Mouse (Mus musculus) stomach, embryonic 16.5 days (tissue): ENCODE data around the gene Zfyve28. TPM values are rescaled to one million over a fixed set of nuclear protein-coding genes. Genes with fewer than 3 reads are reported as not detected.

ENCODE experiments used
- ATAC-seq: fragments of 200-750 bp; cut with Nextera tagmentation; 2 replicates; pipeline ENCODE4 v1.8.0; 2017; ENCODE audit warnings: moderate number of reproducible peaks, moderate TSS enrichment; ENCODE audit not compliant: insufficient read depth, low FRiP score
- H3K27ac ChIP-seq: fragments of 300-500 bp; sonication (generic); 2 replicates; pipeline ENCODE4 v1.5.1; 2014; ENCODE audit warnings: low read length
- H3K27me3 ChIP-seq: fragments of 300-500 bp; sonication (generic); 2 replicates; pipeline ENCODE4 v1.6.1; 2014; ENCODE audit warnings: low read length, control low read depth, mixed read lengths; ENCODE audit not compliant: control insufficient read depth, insufficient read depth
- H3K36me3 ChIP-seq: fragments of 300-500 bp; sonication (generic); 2 replicates; pipeline ENCODE4 v1.6.1; 2014; ENCODE audit warnings: low read length; ENCODE audit not compliant: control insufficient read depth, insufficient read depth
- H3K4me1 ChIP-seq: fragments of 300-500 bp; sonication (generic); 2 replicates; pipeline ENCODE4 v1.6.1; 2014; ENCODE audit warnings: low read length, control low read depth, mixed read lengths; ENCODE audit not compliant: control insufficient read depth, insufficient read depth
- H3K4me2 ChIP-seq: fragments of 300-500 bp; sonication (generic); 2 replicates; pipeline ENCODE4 v1.6.1; 2014; ENCODE audit warnings: low read depth, low read length, mixed read lengths
- H3K4me3 ChIP-seq: fragments of 300-500 bp; sonication (generic); replicated peaks from 2 replicates; pipeline ENCODE4 v1.5.1; 2014; ENCODE audit warnings: mild to moderate bottlenecking, low read length
- H3K9ac ChIP-seq: fragments of 300-500 bp; sonication (generic); 2 replicates; pipeline ENCODE4 v1.6.1; 2014; ENCODE audit warnings: low read length
- H3K9me3 ChIP-seq: fragments of 300-500 bp; sonication (generic); replicated peaks from 2 replicates; pipeline ENCODE4 v1.6.1; 2016; ENCODE audit warnings: low read length, control low read depth; ENCODE audit not compliant: control insufficient read depth
- WGBS: fragments of 180-500 bp; shearing (Covaris S2); extraction: QIAGEN DNeasy Blood & Tissue Kit; methylation state at CpG from one replicate; pipeline ENCODE4 v1.1.7; 2014; 5-methylcytosine and 5-hydroxymethylcytosine counted together
- polyA plus RNA-seq: library from polyadenylated mRNA; unstranded; fragments of >200 nt; fragmentation: Nextera tagmentation; extraction: Ambion mirVana; gene quantifications from 2 replicates; pipeline ENCODE4 v1.2.1, GENCODE M21; 2015

The Zfyve28 gene
- polyA plus RNA-seq, 1 experiment from 2014 or later, result 0.63 TPM

DNA sequence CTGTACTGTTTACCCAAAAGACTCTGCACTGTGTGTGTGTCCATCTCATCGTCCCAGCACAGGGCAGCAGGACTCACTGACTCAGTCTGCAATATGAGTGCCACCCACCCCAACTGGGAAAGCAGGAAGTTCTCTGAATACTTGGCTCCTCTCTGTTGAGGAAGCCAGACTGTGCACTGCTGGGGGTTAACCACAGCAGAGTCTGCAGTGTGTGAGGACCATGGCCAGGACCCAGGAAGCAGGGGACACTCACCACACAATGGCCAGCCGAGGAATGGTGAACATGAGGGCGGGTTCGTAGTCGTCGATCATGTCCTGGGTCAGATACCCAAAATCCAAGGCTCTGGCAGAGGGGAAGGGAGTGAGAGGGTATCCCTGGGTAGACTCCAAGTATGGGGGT is 56.3 kb downstream of the Zfyve28 start:
- Histone ChIP-seq H3K4me3 (no peak overlapping the region), H3K4me2 (no peak overlapping the region), H3K9me3 (no peaks in the 10 kb centered on the region), H3K27me3 (no peaks in the 10 kb centered on the region), H3K27ac (no peak overlapping the region), H3K9ac (no peak overlapping the region), H3K36me3 (no peaks in the 10 kb centered on the region), H3K4me1 (no peaks in the 10 kb centered on the region)
- no peak for ATAC-seq
- WGBS, result 74% methylated on average over 6 of the region's 6 CpGs

DNA sequence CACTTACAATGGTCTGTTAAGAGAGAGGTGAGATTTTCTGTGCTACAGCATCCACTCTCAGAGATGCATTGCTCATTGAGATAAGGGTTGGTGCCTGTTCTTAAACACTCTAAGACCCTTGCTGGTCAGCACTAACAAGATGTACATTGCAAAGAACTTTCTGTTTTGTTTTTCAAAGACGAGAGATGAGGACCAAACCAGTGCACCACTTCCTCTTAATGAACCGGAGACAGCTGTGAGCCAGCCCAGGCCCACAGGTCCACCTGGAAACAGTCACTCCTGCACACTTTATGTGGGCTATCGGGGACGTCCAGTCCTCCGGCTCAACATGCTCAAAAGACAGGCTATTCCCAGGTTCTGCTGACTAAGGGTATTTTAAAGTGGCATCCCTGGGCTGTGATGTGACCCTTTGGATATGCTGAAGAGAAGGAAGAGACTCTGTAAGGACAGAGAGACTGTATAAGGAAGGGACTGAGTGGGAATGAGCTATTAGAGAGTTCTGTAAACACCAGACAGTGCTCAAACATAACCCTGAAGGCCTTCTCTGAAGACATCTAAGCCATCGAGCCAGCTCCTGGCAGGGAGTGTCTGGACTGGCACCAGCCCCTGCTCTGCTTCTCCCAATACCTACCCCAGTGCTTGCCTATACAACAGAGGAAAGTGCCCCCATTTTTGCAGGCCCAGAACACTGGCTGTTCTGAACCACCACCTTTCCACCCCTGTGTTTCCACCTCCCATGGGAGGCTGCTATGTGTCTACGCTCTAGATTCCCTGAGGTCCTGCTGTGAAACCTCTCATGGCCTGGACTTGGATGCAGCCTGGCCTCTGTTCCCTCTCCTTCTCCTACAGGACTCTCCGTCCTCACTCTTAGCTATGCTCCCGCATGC is 57.4 kb downstream of the Zfyve28 start:
- H3K36me3 ChIP-seq, result no peaks in the 10 kb centered on the region
- H3K9me3 ChIP-seq, result no peaks in the 10 kb centered on the region
- H3K9ac ChIP-seq, result no peak overlapping the region
- ATAC-seq, result no peak
- no peak overlapping the region for H3K27ac ChIP-seq
- WGBS, result 65% methylated on average over 9 of the region's 9 CpGs
- no peaks in the 10 kb centered on the region for H3K4me1 ChIP-seq
- no peak overlapping the region for H3K4me3 ChIP-seq
- H3K4me2 ChIP-seq, result no peak overlapping the region
- no peaks in the 10 kb centered on the region for H3K27me3 ChIP-seq

DNA sequence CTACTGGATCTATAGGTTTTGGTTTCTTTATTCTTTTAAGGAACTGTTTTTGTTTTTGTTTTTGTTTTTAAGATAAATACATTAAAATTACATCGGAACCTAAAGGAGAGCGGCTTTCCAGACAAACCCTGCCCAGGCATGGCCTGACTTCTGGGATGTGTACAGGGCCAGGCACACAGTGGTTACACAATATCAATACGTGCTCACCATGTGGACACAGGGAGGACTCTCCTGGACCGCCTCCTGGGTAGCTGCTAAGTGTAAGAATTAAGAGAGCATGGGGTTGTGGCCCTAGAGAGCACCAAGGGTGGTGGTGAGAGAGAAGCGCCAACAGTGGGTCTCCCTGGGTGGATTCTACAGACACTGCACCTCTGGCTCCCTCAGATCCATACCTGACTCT is 58.7 kb downstream of the Zfyve28 start:
- Histone ChIP-seq H3K4me2 (no peak overlapping the region), H3K27ac (no peak overlapping the region), H3K4me1 (no peaks in the 10 kb centered on the region), H3K4me3 (no peak overlapping the region), H3K9ac (no peak overlapping the region), H3K36me3 (no peaks in the 10 kb centered on the region), H3K9me3 (no peaks in the 10 kb centered on the region), H3K27me3 (no peaks in the 10 kb centered on the region)
- ATAC-seq, result no peak
- 87% methylated on average over 5 of the region's 5 CpGs for WGBS

DNA sequence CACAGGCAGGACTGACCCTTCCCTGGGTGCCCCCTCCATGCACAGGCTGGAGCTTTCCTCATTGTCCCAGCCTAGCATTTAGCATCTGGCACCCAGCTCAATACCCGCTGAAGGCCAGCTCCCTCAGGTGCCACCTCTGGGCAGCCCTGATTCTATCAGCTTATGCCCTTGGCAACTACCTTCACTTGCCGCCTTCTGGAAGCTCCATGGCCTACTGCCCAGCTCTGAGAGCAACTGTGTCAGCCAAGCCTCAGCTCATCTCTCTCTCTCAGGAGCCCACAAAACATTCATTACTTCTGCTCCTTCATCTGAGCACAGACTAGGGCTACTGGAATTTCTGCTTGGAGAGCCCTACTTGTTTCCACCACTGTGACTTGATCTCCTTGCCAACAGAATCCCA is 62.7 kb downstream of the Zfyve28 start:
- Histone ChIP-seq H3K4me3 (no peak overlapping the region), H3K4me2 (no peak overlapping the region), H3K27ac (no peak overlapping the region), H3K9me3 (no peaks in the 10 kb centered on the region), H3K27me3 (no peaks in the 10 kb centered on the region), H3K9ac (no peak overlapping the region), H3K36me3 (no peaks in the 10 kb centered on the region), H3K4me1 (no peaks in the 10 kb centered on the region)
- no peak for ATAC-seq
- 86% methylated on average over 2 of the region's 2 CpGs for WGBS

DNA sequence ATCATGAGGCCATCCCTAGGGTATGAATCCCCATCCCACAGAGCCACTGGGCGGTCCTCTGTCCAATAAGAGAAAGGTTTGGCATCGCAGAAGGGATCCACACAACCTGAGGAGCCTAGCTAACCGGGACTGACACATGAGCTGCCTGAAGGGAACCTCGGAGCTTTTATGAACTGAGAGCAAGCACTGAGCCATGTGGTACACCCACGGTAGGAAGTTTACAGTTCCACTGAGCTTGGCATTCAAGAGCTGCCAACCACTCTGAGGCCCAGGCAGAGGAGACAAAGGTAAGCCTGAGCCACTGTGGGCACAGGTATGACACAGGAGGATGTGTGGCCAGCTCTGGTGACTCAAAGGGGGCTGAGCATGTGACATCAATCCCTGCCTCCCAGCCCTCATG is 63.7 kb downstream of the Zfyve28 start:
- Histone ChIP-seq H3K36me3 (no peaks in the 10 kb centered on the region), H3K9me3 (no peaks in the 10 kb centered on the region), H3K9ac (no peak overlapping the region), H3K4me1 (no peaks in the 10 kb centered on the region), H3K4me3 (no peak overlapping the region), H3K27me3 (no peaks in the 10 kb centered on the region), H3K4me2 (no peak overlapping the region), H3K27ac (no peak overlapping the region)
- 77% methylated on average over 5 of the region's 5 CpGs for WGBS
- no peak for ATAC-seq

DNA sequence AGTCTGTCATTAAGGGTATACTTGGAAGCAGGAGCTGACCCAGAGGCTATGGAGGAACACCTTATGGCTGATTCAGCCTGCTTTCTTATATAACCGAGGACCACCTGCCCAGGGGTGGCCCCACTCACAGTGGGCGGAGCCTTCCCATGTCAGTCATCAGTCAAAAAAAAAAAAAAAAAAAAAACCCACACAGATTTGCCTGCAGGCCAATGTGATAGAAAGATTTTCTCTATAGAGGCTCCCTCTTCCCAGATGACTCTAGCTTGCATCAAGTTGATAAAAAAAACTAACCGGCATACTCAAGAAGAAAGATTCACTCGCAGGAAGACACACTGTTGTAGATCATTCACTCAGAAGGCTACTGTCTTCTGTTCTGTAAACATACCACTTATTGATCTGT is 68.2 kb downstream of the Zfyve28 start:
- no peak overlapping the region for H3K4me2 ChIP-seq
- H3K9me3 ChIP-seq, result no peaks in the 10 kb centered on the region
- WGBS, result 65% methylated on average over 4 of the region's 4 CpGs
- no peak overlapping the region for H3K4me3 ChIP-seq
- no peak overlapping the region for H3K9ac ChIP-seq
- H3K27ac ChIP-seq, result no peak overlapping the region
- no peaks in the 10 kb centered on the region for H3K4me1 ChIP-seq
- no peak for ATAC-seq
- no peaks in the 10 kb centered on the region for H3K36me3 ChIP-seq
- H3K27me3 ChIP-seq, result no peaks in the 10 kb centered on the region

DNA sequence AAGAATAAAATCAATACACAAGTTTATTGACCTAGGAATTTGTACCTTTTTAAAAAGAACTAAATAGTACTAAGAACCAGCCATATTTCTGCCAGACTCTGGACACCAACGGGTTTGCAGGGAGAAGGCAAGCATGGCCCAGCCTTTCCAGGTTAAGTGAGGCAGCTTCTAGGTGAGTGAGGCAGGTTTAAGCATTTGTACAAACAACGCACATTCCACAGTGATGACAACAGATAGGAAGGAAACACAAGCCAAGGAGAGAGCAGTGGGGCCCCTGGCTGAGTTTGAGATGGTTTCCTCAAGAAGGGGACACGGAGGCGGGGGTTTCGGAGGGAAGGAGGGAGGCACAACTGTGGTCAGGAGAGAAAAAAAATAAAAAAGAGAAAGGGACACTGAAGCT is 69.6 kb downstream of the Zfyve28 start:
- Histone ChIP-seq H3K27me3 (no peaks in the 10 kb centered on the region), H3K36me3 (no peaks in the 10 kb centered on the region), H3K9me3 (no peaks in the 10 kb centered on the region), H3K9ac (no peak overlapping the region), H3K27ac (no peak overlapping the region), H3K4me3 (no peak overlapping the region), H3K4me2 (no peak overlapping the region), H3K4me1 (no peaks in the 10 kb centered on the region)
- ATAC-seq, result no peak
- WGBS, result 39% methylated on average over 5 of the region's 5 CpGs

DNA sequence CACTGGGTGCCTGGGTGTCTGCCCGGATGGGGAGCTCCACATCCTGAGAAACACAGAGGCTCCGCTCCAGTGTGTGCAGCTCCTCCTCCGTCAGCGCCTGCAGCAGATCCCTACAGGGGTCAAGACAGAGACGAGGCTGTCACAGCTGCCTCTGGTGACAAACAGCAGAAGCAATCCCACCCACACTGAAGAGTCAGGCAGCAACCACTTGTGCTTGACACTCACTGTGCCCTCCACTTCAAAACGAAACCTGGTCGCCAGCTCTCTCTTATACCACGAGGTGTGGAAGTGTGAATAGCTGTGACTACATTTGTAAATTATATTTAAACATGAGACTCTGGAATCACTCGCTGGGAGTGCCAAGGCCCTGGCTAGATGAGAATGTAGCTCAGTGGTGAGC is 70.5 kb downstream of the Zfyve28 start:
- H3K27ac ChIP-seq, result no peak overlapping the region
- 32% methylated on average over 9 of the region's 9 CpGs for WGBS
- H3K4me1 ChIP-seq, result no peaks in the 10 kb centered on the region
- H3K4me2 ChIP-seq, result no peak overlapping the region
- no peak overlapping the region for H3K4me3 ChIP-seq
- ATAC-seq, result no peak; the same call in 1 of the 2 replicates
- H3K9me3 ChIP-seq, result no peaks in the 10 kb centered on the region
- no peaks in the 10 kb centered on the region for H3K27me3 ChIP-seq
- H3K9ac ChIP-seq, result no peak overlapping the region
- H3K36me3 ChIP-seq, result no peaks in the 10 kb centered on the region

DNA sequence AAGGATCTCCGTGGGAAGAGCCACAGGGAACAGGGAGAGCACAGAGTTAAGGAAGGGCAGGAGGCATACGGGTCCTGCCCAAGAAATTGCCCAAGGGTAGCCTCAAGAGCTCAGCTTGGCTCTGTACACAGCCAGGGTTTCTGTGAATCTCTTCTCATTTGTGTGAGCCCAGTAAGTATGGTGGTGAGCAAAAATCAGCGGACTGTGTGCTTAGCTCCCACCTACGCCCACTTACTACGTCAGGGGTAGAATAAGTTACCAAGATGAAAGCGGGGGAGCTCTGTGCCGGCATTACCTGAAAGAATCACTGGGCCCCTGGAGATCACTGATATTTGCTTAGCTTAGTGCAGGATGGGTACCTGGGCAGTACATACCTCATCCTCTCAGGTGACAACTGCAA is 72.2 kb downstream of the Zfyve28 start:
- no peaks in the 10 kb centered on the region for H3K4me1 ChIP-seq
- no peak overlapping the region for H3K4me2 ChIP-seq
- H3K9me3 ChIP-seq, result no peaks in the 10 kb centered on the region
- no peaks in the 10 kb centered on the region for H3K36me3 ChIP-seq
- no peak for ATAC-seq
- no peak overlapping the region for H3K9ac ChIP-seq
- WGBS, result 73% methylated on average over 7 of the region's 7 CpGs
- H3K27ac ChIP-seq, result no peak overlapping the region
- H3K27me3 ChIP-seq, result no peaks in the 10 kb centered on the region
- no peak overlapping the region for H3K4me3 ChIP-seq
